Mouse (Mus musculus) lung, postnatal 0 days (tissue): ENCODE measurements around the gene Ap1s3.

Experiments
- CTCF ChIP-seq: IDR thresholded peaks from 2 replicates; pipeline ENCODE4 v1.5.1; 2016; ENCODE audit warnings: antibody characterized with exemption, mild to moderate bottlenecking
- EP300 ChIP-seq: IDR thresholded peaks from 2 replicates; pipeline ENCODE4 v1.6.1; 2016; ENCODE audit warnings: antibody characterized with exemption, mild to moderate bottlenecking, control low read depth

- TF ChIP-seq CTCF (no peak), EP300 (no peak)
Measured at GRCm38 (mm10) chr1:79710678-79711077, 38.9 kb upstream of the Ap1s3 start.
